Mouse (Mus musculus) adrenal gland, postnatal 25 days (tissue): ENCODE measurements around the gene Olfr735. TPM values are rescaled to one million over a fixed set of nuclear protein-coding genes. Genes with fewer than 3 reads are reported as not detected.

Experiments used
- DNase-seq: peaks from one replicate; pipeline ENCODE4 v3.0.0; 2021; ENCODE audit warnings: mixed read lengths
- long read RNA-seq: library from polyadenylated mRNA; stranded (forward); transcript quantifications from one replicate; pipeline ENCODE4 v2.0.0, GENCODE M21; 2021
- total RNA-seq: library from RNA; stranded (reverse); gene quantifications from 2 replicates; pipeline ENCODE4 v1.2.3, GENCODE M21; 2021

Olfr735 gene
- total RNA-seq, result not detected in 2 replicates
- long read RNA-seq, result 0 reads

DNA sequence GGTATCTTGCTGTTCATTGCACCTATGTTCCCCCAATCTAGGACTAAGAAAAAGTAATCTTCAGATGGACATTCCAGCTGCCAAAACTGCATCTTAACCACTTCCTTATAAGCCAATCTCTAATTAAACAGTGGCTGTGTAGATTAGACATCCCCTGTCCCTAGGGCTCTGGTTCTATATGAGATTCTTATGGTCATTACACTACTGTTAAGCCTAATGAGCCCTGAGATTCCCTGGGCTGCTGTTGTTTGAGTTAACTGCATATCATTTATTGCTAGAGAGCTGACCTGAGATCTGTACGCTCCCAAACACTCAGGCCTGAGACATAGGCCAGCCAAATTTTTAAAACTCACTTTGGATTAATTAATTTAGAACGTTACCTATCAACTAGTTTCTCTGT is at the start of gene Olfr735:
Olfr735 (minus strand) TSS at position 77 of the 400 bp plus-strand sequence.
- no peak for DNase-seq

DNA sequence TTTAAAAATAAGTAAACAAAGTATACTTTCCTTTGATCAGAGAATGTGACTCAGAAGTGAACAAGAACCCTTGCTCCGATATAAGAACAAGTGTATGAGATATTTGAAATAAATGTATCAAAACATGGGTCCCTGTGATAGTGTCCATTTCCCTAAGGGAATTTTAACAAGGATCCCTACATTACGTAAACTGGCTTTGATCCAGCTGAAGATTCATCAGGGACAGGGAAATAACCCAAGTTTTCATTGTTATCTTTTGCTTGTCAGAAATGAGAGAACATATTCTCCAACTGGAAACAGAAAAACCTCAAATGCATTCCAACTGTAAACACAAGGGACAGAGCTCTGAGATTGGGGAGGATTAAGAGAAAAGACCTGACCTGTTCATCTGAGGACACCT is 32.2 kb upstream of the Olfr735 start, which contains the start of gene Olfr736:
Olfr736 (plus strand) TSS at position 301 of the 400 bp plus-strand sequence.
- no peak for DNase-seq

DNA sequence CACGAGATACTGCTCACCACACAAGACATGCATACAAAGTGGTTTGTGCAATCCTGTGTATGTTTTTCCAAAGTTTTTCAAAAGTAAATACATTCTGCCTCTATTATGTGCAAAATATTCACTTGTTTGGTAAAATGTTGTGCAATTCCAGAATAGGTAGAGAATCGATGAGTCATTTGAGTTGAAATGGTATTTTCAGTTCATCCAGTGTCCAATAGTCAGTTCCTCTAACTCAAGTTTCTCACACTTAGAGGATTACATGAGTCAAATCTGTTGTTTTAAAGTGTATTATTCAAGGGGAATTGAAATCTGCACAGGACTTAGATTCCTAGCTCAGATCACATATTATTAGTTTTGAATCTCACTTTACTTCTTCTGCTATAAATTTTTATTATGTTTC is 14.9 kb upstream of the Olfr735 start:
- DNase-seq, result no peak

DNA sequence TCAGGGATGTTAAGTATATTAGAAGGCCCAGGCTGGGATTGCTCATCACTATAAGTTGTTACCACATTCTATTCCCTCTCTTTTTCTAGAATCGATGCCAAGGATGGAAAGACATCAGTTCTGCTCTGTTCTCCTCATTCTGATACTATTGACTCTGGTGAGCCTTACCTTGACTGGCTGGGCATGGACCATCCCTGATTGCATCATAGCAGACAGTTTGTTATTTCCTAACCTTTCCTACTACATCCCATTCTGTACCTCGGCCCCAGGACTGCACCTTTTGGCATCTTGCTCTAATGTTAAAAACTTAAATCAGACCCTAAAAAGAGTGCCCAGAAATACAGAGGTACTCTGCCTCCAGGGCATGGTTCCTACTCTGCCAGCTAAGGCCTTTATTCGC is 11.8 kb upstream of the Olfr735 start:
- DNase-seq, result no peak

DNA sequence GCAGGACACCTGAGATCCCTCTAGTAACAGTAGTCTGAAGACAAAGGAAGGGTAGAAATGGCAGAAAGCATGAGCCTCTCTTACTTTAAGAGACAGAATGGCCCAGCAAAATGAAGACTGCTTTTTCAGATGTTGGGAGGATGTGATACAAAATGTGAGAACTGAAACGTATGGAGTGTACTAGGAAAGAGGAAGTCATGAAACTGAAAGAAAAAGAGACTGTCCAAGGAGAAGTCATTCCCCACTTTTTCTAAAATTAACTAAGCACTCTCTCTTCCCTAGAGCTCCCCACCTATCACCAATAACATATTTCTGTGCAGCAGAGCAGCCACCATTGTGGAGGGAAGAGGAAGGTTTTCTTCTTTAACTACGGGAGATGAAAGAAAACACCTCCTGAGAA is 8.9 kb upstream of the Olfr735 start, which contains the start of gene Tlr11:
Tlr11 (plus strand) TSS at position 322 of the 400 bp plus-strand sequence.
- DNase-seq, result no peak

DNA sequence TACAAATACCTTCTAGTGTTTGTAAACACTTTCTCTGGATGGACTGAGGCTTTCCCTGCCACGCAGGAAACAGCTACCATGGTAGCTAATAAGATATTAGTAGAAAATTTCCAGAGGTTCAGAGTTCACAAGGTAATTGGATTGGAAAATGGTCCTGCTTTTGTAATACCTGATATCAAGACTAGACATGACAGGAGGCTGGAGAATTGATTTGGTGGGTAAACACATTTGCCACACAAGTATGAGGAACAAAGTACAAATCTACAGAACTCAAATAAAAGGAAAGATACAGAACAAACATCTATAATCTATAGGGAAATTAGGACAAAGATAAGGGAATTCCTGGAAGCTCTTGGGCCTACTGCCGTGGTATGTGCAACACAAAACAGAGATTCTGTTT is 8.1 kb upstream of the Olfr735 start:
- no peak for DNase-seq

DNA sequence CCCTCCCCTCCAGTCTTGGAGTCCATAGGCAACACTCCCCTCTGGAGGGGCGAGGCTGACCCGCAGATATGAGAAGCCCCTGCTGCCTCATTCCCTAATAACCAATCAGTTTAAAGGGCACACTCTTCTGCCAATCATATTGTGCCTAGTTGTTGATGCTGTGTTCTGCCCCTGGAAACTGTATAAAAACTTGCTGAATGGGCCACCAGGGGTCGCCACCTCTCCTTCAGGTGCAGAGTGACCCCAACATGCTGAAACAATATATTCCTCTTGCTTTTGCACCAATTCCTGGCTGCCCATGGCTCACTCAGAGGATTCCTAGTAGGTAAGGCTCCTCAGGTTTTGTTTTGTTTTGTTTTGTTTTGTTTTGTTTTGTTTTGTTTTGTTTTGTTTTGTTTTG is 3.8 kb upstream of the Olfr735 start:
- DNase-seq, result peak; percentile 7

DNA sequence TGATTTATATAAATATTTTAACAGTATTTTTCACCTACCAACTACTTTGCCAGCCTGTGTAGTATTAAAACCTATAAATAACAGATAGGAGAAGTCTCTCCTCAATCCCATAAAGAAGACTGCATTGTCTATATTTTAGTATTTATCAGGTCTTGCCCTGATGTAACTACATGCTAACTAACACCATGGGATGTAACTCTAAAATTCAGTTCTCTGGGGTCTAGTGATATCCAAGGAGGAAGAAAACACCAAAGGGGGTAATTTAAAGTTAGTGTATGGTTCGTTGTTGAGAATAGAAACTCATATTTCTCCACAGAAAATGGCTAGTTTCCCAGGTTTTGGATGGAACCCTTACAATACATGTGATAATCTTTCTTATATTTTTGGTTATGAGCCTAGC is 22.0 kb downstream of the Olfr735 start, which contains the start of gene Olfr734:
Olfr734 (minus strand) TSS at position 101 of the 400 bp plus-strand sequence.
- no peak for DNase-seq

DNA sequence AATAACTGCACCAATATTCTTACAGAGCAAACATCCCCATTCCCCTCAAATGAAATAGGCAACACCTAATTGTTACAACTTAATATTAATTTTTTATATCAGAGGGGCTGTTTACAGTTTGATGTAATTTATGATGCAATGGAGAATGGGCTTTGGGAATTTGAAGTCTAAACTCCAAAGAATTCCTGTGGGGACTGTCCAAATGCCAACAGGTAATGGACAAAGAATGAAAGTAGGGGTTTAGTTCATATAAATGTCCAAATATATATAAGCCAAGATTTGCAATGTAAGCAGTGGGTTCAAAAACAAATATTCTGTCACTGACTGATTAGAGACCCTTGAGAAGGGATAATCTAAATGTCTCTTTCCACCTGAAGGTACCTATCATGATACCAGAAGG is 47.2 kb downstream of the Olfr735 start, which contains the start of gene Olfr733:
Olfr733 (minus strand) TSS at position 101 of the 400 bp plus-strand sequence.
- DNase-seq, result no peak

Other genes with a start within 250 kb of the Olfr735 start
- gene Olfr727, start 225.7 kb downstream of the Olfr735 start, total RNA-seq, result not detected in 2 replicates
- gene Olfr728, start 206.2 kb downstream of the Olfr735 start, total RNA-seq, result not detected in 2 replicates
- not detected in 2 replicates for gene Olfr729, start 196.0 kb downstream of the Olfr735 start, total RNA-seq
- not detected in 2 replicates for gene Olfr730, start 160.7 kb downstream of the Olfr735 start, total RNA-seq
- gene Olfr731, start 107.0 kb downstream of the Olfr735 start, total RNA-seq, result 0.21 TPM in 1 of 2 replicates, not detected in the other
- gene Olfr732, start 64.7 kb downstream of the Olfr735 start, total RNA-seq, result not detected in 2 replicates
- gene Olfr733, start 47.4 kb downstream of the Olfr735 start, total RNA-seq, result not detected in 2 replicates
- 0.18 TPM in 1 of 2 replicates, not detected in the other for gene Olfr734, start 22.1 kb downstream of the Olfr735 start, total RNA-seq
- gene Tlr11, start 9.0 kb upstream of the Olfr735 start, total RNA-seq, result not detected in 2 replicates
- gene Olfr736, start 32.3 kb upstream of the Olfr735 start, total RNA-seq, result not detected in 2 replicates
- not detected in 2 replicates for gene Olfr738, start 58.7 kb upstream of the Olfr735 start, total RNA-seq
- not detected in 2 replicates for gene Olfr739, start 69.8 kb upstream of the Olfr735 start, total RNA-seq
- gene Olfr740, start 96.7 kb upstream of the Olfr735 start, total RNA-seq, result not detected in 2 replicates
- gene Olfr741, start 123.9 kb upstream of the Olfr735 start, total RNA-seq, result not detected in 2 replicates
- gene Olfr742, start 154.7 kb upstream of the Olfr735 start, total RNA-seq, result not detected in 2 replicates
- gene Olfr743, start 173.0 kb upstream of the Olfr735 start, total RNA-seq, result not detected in 2 replicates